ENCODE assay signal across 19 mouse cellular contexts in the genomic region with DNA sequence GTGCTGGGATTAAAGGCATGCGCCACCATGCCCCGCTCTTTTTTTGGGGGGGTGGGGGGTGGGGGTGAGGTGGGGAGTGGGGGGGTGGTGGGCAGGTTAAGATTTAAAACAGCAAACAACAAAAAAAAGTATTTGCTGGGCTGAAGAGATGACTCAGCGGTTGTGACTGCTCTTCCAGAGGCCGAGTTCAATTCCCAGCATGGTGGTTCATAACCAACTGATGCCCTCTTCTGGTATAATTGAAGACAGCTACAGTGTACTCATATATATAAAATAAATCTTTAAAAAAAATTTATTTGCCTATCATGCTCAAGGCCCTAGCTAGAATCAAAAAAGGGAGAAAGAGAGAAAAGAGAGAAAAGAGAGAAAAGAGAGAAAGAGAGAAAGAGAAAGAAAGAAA. TPM values are rescaled to one million over a fixed set of nuclear protein-coding genes. Genes with fewer than 3 reads are reported as not detected.
DNase-seq lines count a peak whose midpoint lies in the region; ATAC-seq and TF ChIP-seq lines count a peak whose summit lies in the region.
"Had no signal": no experiment of that assay in that cellular context is flagged by ENCODE, and none has a peak within 500 bp of the region (broad histone marks: within the 10 kb centered on the region; RNA-seq: fewer than 3 reads in every experiment).

No protein-coding gene starts in this region.

- peaks cover 10% of the 10 kb centered on the region for H3K4me1 ChIP-seq in forebrain, postnatal 0 days (ENCODE audit: insufficient read depth)
- H3K4me1 ChIP-seq in forebrain, embryonic 16.5 days (replicated peaks; ENCODE audit: control insufficient read depth, insufficient read depth, low read length) = peaks cover 9% of the 10 kb centered on the region
- peaks cover 5% of the 10 kb centered on the region; the same call in 1 of the 2 replicates for H3K4me1 ChIP-seq in limb, embryonic 14.5 days (ENCODE audit: control insufficient read depth, insufficient read depth, low read length)
- H3K4me1 ChIP-seq in limb, embryonic 10.5 days = peaks cover 11% of the 10 kb centered on the region

- H3K36me3 ChIP-seq in forebrain, postnatal 0 days (ENCODE audit: insufficient read depth) = peaks cover 45% of the 10 kb centered on the region
- peaks cover 32% of the 10 kb centered on the region for H3K36me3 ChIP-seq in forebrain, embryonic 16.5 days (ENCODE audit: control insufficient read depth, insufficient read depth)
- H3K36me3 ChIP-seq in limb, embryonic 14.5 days (ENCODE audit: control insufficient read depth, insufficient read depth, low read length) = peaks cover 61% of the 10 kb centered on the region
- peaks cover 75% of the 10 kb centered on the region for H3K36me3 ChIP-seq in limb, embryonic 10.5 days

- peak; percentile 30; the same call in 1 of the 2 replicates for ATAC-seq in forebrain, postnatal 0 days
- ATAC-seq in forebrain, embryonic 16.5 days = no peak
- ATAC-seq in limb, embryonic 14.5 days (ENCODE audit: low FRiP score, low read depth) = no peak
- ATAC-seq: midbrain, embryonic 15.5 days had no signal

- no peak overlapping the region for H3K4me3 ChIP-seq in forebrain, postnatal 0 days (ENCODE audit: low read depth, low read length)
- H3K4me3 ChIP-seq in forebrain, embryonic 16.5 days (replicated peaks; ENCODE audit: low read length) = no peak overlapping the region
- no peak overlapping the region for H3K4me3 ChIP-seq in limb, embryonic 14.5 days (replicated peaks; ENCODE audit: low read length)
- H3K4me3 ChIP-seq in limb, embryonic 10.5 days = no peak overlapping the region
- H3K4me3 ChIP-seq: heart, embryonic 15.5 days; hindbrain, embryonic 15.5 days; limb, embryonic 12.5 days; midbrain, embryonic 15.5 days; neural tube, embryonic 15.5 days had no signal

- H3K27ac ChIP-seq in forebrain, postnatal 0 days (ENCODE audit: low read depth, low read length) = no peak overlapping the region
- no peak overlapping the region for H3K27ac ChIP-seq in forebrain, embryonic 16.5 days (ENCODE audit: low read length)
- no peak overlapping the region for H3K27ac ChIP-seq in limb, embryonic 14.5 days (replicated peaks; ENCODE audit: low read depth, low read length)
- H3K27ac ChIP-seq in limb, embryonic 10.5 days = no peak overlapping the region
- H3K27ac ChIP-seq: heart, embryonic 15.5 days; hindbrain, embryonic 15.5 days; limb, embryonic 12.5 days; midbrain, embryonic 15.5 days; neural tube, embryonic 15.5 days had no signal

- H3K4me2 ChIP-seq in forebrain, postnatal 0 days (ENCODE audit: low read depth) = no peak overlapping the region
- H3K4me2 ChIP-seq in forebrain, embryonic 16.5 days (ENCODE audit: low read length) = no peak overlapping the region
- H3K4me2 ChIP-seq in limb, embryonic 14.5 days (replicated peaks; ENCODE audit: low read depth, low read length, severe bottlenecking) = no peak overlapping the region
- H3K4me2 ChIP-seq: heart, embryonic 15.5 days; hindbrain, embryonic 15.5 days; limb, embryonic 12.5 days; midbrain, embryonic 15.5 days; neural tube, embryonic 15.5 days had no signal

- no peaks in the 10 kb centered on the region for H3K27me3 ChIP-seq in forebrain, postnatal 0 days (ENCODE audit: insufficient read depth, low read length)
- no peaks in the 10 kb centered on the region for H3K27me3 ChIP-seq in forebrain, embryonic 16.5 days (replicated peaks; ENCODE audit: control insufficient read depth, insufficient read depth, low read length)
- no peaks in the 10 kb centered on the region for H3K27me3 ChIP-seq in limb, embryonic 14.5 days (ENCODE audit: control insufficient read depth, insufficient read depth, low read length)
- no peaks in the 10 kb centered on the region for H3K27me3 ChIP-seq in limb, embryonic 10.5 days (ENCODE audit: low read depth, poor library complexity, severe bottlenecking)
- H3K27me3 ChIP-seq: heart, embryonic 15.5 days; hindbrain, embryonic 15.5 days; limb, embryonic 12.5 days; midbrain, embryonic 15.5 days; neural tube, embryonic 15.5 days had no signal

- DNase-seq in forebrain, postnatal 0 days = peak; percentile 44
- peak; percentile 34 for DNase-seq in limb, embryonic 14.5 days (ENCODE audit: low spot score)
- no peak for DNase-seq in limb, embryonic 10.5 days (ENCODE audit: low spot score)
- DNase-seq in 416B (ENCODE audit: low read depth) = peak; percentile 72
- DNase-seq in brain, adult 2 months (ENCODE audit: low read depth, low spot score) = peak; percentile 69
- no peak for DNase-seq in urinary bladder, postnatal 25 days (ENCODE audit: low spot score)
- no peak for DNase-seq in neural tube, embryonic 10.5 days (ENCODE audit: extremely low spot score, low spot score)
- DNase-seq: cerebellum, postnatal 14 days; gastrocnemius, postnatal 14 days; kidney, postnatal 14 days; lung, postnatal 36 days; right cerebral cortex, postnatal 14 days; thymus, postnatal 36 days had no signal

- H3K9ac ChIP-seq in forebrain, postnatal 0 days = no peak overlapping the region
- H3K9ac ChIP-seq in forebrain, embryonic 16.5 days (replicated peaks; ENCODE audit: low read depth, low read length) = no peak overlapping the region
- no peak overlapping the region for H3K9ac ChIP-seq in limb, embryonic 14.5 days (ENCODE audit: low read depth, low read length, severe bottlenecking)
- H3K9ac ChIP-seq: heart, embryonic 15.5 days; hindbrain, embryonic 15.5 days; limb, embryonic 12.5 days; midbrain, embryonic 15.5 days; neural tube, embryonic 15.5 days had no signal

- no peak for TF ChIP-seq POLR2A in limb, embryonic 14.5 days (IDR thresholded peaks at IDR 0.05; ENCODE audit: borderline replicate concordance, extremely low read depth, insufficient read depth, insufficient read length)

- WGBS in forebrain, postnatal 0 days = 70% methylated on average over 4 of the region's 4 CpGs
- WGBS in forebrain, embryonic 16.5 days = 82% methylated on average over 4 of the region's 4 CpGs
- WGBS in limb, embryonic 14.5 days = 79% methylated on average over 4 of the region's 4 CpGs
- 83% methylated on average over 4 of the region's 4 CpGs for WGBS in limb, embryonic 10.5 days

- H3K9me3 ChIP-seq in forebrain, postnatal 0 days (ENCODE audit: low read length) = no peaks in the 10 kb centered on the region
- no peaks in the 10 kb centered on the region for H3K9me3 ChIP-seq in forebrain, embryonic 16.5 days (ENCODE audit: control insufficient read depth, low read length)
- H3K9me3 ChIP-seq in limb, embryonic 14.5 days (ENCODE audit: control insufficient read depth, low read length) = no peaks in the 10 kb centered on the region
- H3K9me3 ChIP-seq in limb, embryonic 10.5 days (replicated peaks) = no peaks in the 10 kb centered on the region
- H3K9me3 ChIP-seq: heart, embryonic 15.5 days; hindbrain, embryonic 15.5 days; limb, embryonic 12.5 days; midbrain, embryonic 15.5 days; neural tube, embryonic 15.5 days had no signal

- peak; percentile 37 for TF ChIP-seq CTCF in forebrain, postnatal 0 days (IDR thresholded peaks at IDR 0.05; ENCODE audit: low read depth)

RNA-seq across cellular contexts. Expression of a gene that starts 4.2 kb away (rescaled TPM):
- 11.4 and 18.6 TPM in 2 replicates for total RNA-seq in forebrain, postnatal 0 days (2014; rRNA removed)
- polyA plus RNA-seq in forebrain, postnatal 0 days (2015; fragmentation: Nextera tagmentation; extraction: Ambion mirVana) = 4.0 and 6.2 TPM in 2 replicates
- polyA plus RNA-seq in forebrain, embryonic 16.5 days (2015; fragmentation: Nextera tagmentation; extraction: Ambion mirVana) = 11.3 and 13.9 TPM in 2 replicates
- 33.4 and 43.6 TPM in 2 replicates for polyA plus RNA-seq in limb, embryonic 14.5 days (2012; rRNA removed)
- polyA plus RNA-seq in limb, embryonic 14.5 days (2014; fragmentation: Nextera tagmentation; extraction: Ambion mirVana) = 8.9 and 10.6 TPM in 2 replicates
- 10.1 and 11.5 TPM in 2 replicates for polyA plus RNA-seq in limb, embryonic 10.5 days (2016; fragmentation: Nextera tagmentation; extraction: Ambion mirVana)

RNA-seq across cellular contexts. Expression of a gene that starts 27.1 kb away (rescaled TPM):
- total RNA-seq in forebrain, postnatal 0 days (2014; rRNA removed) = 0.33 and 0.62 TPM in 2 replicates
- polyA plus RNA-seq in forebrain, postnatal 0 days (2015; fragmentation: Nextera tagmentation; extraction: Ambion mirVana) = 0.29 and 0.48 TPM in 2 replicates
- polyA plus RNA-seq in forebrain, embryonic 16.5 days (2015; fragmentation: Nextera tagmentation; extraction: Ambion mirVana) = 0.75 and 1.4 TPM in 2 replicates
- 18.6 and 23.5 TPM in 2 replicates for polyA plus RNA-seq in limb, embryonic 14.5 days (2012; rRNA removed)
- 39.8 and 50.0 TPM in 2 replicates for polyA plus RNA-seq in limb, embryonic 14.5 days (2014; fragmentation: Nextera tagmentation; extraction: Ambion mirVana)
- polyA plus RNA-seq in limb, embryonic 10.5 days (2016; fragmentation: Nextera tagmentation; extraction: Ambion mirVana) = 8.0 and 8.9 TPM in 2 replicates

RNA-seq across cellular contexts. Expression of a gene that starts 42.0 kb away (rescaled TPM):
- 16.2 and 18.2 TPM in 2 replicates for total RNA-seq in forebrain, postnatal 0 days (2014; rRNA removed)
- 9.6 and 10.8 TPM in 2 replicates for polyA plus RNA-seq in forebrain, postnatal 0 days (2015; fragmentation: Nextera tagmentation; extraction: Ambion mirVana)
- polyA plus RNA-seq in forebrain, embryonic 16.5 days (2015; fragmentation: Nextera tagmentation; extraction: Ambion mirVana) = 14.2 and 16.1 TPM in 2 replicates
- polyA plus RNA-seq in limb, embryonic 14.5 days (2012; rRNA removed) = 7.8 and 9.6 TPM in 2 replicates
- polyA plus RNA-seq in limb, embryonic 14.5 days (2014; fragmentation: Nextera tagmentation; extraction: Ambion mirVana) = 15.1 and 15.4 TPM in 2 replicates
- 16.7 and 18.4 TPM in 2 replicates for polyA plus RNA-seq in limb, embryonic 10.5 days (2016; fragmentation: Nextera tagmentation; extraction: Ambion mirVana)

Comparison
In these comparisons a context has a peak if more than half of its experiments do, and no peak if none do; other contexts are left out.
1. DNase-seq: peak in forebrain, postnatal 0 days (single experiment), limb, embryonic 14.5 days (single experiment), 416B (single experiment) and brain, adult 2 months (single experiment); none in limb, embryonic 10.5 days (single experiment), urinary bladder, postnatal 25 days (single experiment) and neural tube, embryonic 10.5 days (single experiment).